Mouse (Mus musculus) thymus, postnatal 0 days (tissue): Measurements from ENCODE around the gene Tgfa. TPM values are rescaled to one million over a fixed set of nuclear protein-coding genes. Genes with fewer than 3 reads are reported as not detected.
A peak's percentile ranks its signal among the peaks of the same experiment; 100 is the strongest.

Experiments used
- DNase-seq: peaks from one replicate; pipeline ENCODE4 v3.0.0-alpha.2; 2015; ENCODE audit warnings: low spot score
- polyA plus RNA-seq: library from polyadenylated mRNA; unstranded; fragments of >200 nt; fragmentation: Nextera tagmentation; extraction: Ambion mirVana; gene quantifications from 2 replicates; pipeline ENCODE4 v1.2.1, GENCODE M21; 2015

The Tgfa gene
- polyA plus RNA-seq, 1 experiment from 2014 or later: 0.40 TPM

- no peak for DNase-seq
These were observed 8.7 kb upstream of the Tgfa start for GRCm38 (mm10) chr6:86186106-86186955.

- no peak for DNase-seq
These were observed 6.1 kb upstream of the Tgfa start for GRCm38 (mm10) chr6:86188741-86189480.

GRCm38 (mm10) chr6:86190622-86191021 is 4.4 kb upstream of the Tgfa start:
- no peak for DNase-seq

DNA sequence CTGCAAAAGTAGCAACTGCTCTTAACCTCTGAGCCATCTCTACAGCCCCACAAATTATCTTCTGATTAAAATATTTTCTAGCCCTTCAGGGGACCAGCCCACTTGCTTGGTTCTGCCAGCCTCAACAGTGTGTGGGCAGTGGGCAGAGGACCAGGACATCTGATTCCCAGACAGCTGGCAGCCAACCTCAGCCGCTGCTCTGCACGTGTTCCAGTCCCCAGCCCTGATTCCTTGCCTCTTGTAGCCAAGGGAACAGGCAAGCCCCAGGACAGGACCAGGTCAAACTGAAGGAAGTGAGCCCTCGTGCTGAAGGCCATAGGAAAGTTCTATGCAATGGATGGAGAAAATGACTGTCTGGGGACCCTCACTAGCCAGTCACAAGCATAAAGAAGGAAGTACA is 2.0 kb upstream of the Tgfa start:
- DNase-seq: no peak

- peak; percentile 22 for DNase-seq
These were observed 1.1 kb upstream of the Tgfa start for GRCm38 (mm10) chr6:86193879-86194278.

- DNase-seq: no peak
These were observed 1.0 kb downstream of the Tgfa start for GRCm38 (mm10) chr6:86196034-86196433.

- no peak for DNase-seq
These were observed 2.3 kb downstream of the Tgfa start for GRCm38 (mm10) chr6:86197150-86197862.

DNA sequence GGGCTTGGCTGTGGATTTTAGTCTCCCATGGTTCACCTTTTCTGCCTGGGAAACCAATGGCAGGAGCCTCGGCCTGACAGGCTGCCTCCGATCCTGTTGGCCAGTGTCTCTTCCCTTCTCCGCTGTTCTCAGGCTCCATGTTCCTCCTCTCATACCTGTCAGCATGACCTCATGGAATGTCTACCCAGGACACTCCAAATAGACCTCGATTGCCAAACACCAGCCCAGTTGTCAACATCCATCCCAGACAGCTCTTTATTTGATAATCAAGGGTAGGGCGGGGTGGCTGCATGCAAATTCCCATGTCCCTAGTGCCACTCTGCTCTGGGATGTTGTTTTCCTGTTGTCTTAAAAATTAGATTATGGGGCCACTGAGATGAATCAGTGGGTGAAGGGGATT is 5.9 kb downstream of the Tgfa start:
- no peak for DNase-seq

- no peak for DNase-seq
These were observed 8.1 kb downstream of the Tgfa start for GRCm38 (mm10) chr6:86203101-86203500.

- no peak for DNase-seq
These were observed 11.0 kb downstream of the Tgfa start for GRCm38 (mm10) chr6:86206014-86206413.

DNA sequence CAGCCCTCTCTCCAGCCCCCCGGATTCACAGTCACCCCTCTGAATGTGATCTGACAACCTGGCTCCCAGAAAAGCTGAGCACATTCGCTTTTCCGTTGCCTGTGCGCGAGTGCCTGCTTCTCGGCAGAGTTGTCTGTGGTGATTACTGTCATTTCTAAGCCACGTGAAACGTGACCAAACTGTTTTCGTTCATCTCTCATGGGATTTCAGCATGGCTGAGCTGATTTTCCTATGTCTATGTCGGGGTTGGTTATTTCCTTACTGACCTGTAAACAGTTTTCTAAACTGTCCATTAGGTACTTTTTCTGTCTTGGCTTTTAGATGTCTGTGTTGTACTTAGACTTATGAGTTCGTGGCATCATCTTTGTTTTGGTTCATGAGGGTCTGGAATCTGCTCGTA is 12.0 kb downstream of the Tgfa start:
- no peak for DNase-seq

DNA sequence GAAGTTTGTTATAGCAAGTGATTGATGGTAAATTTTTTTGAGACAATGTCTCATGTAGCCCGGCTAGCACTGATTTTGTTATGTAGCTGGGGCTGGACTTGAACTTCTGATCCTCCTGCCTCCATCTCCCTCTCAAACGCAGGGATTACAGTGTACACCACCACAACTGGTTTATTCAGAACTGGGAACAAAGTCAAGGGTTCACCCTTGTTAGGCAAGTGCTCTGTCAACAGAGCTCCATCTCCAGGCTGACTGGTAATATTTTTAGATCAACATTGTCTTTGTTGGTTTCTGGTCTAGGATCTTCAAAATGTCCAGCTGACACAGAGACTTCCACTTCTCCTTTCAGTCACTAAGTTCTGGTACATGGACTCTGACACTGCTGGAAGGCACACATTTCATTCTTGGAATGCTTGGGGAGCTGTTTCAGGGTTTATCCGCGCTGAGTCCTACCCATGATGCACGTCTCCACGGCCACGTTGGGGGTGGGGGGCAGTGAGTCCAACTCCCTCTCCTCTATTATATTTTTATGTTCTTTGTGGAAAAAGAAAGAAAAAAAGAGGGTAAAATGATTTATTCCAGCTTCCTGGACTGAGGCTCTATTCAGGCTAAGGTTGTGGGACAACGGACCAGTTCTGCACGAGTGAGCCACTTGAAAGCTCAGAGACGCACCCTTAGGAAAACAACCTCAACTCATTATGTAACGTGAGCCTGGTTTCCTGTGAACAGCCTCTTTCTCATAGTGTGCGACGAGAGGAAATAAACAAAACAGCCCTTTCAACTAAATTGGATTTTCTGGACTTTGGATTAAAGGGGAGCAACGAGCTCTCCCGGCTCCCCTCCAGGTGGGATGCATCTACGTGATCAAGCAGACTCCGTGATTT is 14.4 kb downstream of the Tgfa start:
- no peak for DNase-seq

- DNase-seq: no peak
These were observed 15.0 kb downstream of the Tgfa start for GRCm38 (mm10) chr6:86210017-86210408.

DNA sequence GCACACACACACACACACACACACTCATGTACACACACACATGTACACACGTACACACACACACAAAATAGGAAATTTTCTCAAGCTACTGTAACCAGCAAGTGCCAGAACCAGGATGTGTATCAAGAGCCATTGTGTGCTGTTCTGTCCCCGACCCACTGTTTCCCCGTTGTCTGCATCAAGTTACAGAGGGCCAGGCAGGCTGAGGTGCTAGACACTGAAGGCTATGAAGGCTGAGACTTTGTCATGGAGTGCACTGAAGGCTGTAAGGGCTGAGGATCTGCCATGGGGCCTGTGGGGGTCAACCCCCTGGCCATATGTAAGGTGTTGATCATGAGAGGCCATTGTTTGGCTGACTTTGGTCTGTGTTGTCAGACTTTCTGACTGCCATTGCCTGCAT is 15.6 kb downstream of the Tgfa start:
- DNase-seq: no peak

DNA sequence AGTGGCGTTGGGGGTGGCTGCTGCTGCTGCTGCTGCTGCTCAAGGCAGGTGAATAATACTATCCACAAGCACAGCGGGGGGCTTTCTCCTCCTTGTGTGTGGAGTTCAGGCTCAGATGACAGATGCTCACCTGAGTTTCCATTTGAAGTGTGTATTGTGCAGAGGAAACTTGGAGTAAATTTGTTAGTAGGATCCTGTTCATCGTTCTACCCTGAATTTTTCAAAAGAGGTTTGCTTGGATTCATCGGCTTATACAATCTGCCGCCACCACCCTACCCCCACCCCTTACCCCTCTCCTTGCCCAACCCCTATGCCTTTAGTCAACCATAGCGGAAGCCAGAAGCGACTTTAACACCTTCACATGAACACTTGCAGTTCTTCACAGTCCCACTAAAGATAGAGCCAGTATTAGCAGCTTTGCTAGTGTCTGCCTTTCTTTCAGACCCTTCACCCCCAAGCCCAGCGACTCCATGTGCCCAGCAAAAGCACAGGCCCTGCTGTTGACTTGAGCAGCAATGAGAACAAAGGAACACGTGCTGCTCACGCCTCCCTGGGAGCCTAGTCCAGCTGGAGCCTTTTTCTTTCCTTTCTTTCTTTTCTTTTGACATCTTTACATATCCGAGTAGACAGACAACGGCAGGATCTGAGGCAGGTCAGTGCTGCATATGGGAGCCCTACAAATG is 16.2 kb downstream of the Tgfa start:
- DNase-seq: no peak

DNA sequence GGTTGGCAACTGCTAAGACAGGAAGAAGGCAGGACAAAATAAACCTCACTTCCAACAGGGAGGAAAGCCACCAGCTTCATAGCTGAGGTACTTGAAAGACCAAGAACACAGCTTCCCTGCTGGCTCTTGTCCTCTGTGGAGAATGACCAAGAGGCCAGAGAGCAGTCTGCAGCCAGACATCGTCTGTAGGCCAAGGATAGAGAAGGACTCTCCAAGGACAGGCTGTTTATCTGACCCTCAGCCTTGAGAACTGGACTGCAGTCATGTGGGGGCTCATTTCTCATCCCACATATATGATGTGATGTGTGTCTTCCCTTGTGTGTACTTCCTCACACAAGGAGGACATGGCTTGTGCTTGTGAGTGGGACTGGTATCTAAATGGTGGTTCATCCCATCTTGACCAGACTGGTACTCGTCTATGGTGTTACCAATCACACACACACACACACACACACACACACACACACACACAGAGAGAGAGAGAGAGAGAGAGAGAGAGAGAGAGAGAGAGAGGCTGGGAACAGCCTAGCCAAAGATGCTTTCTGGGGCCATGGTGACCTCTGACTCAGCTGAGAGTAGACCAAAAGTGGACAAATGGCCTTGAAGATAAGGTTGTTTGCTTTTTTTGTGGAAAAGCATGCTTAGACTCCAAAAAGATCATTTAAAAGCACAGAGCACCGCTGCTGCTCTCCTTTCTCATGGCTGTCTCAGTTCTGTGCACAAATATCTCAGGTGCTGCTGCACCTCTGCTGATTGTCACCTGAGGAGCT is 18.0 kb downstream of the Tgfa start:
- DNase-seq: no peak

GRCm38 (mm10) chr6:86218066-86218465 is 23.0 kb downstream of the Tgfa start:
- DNase-seq: no peak

- no peak for DNase-seq
These were observed 23.7 kb downstream of the Tgfa start for GRCm38 (mm10) chr6:86218739-86219138.

DNA sequence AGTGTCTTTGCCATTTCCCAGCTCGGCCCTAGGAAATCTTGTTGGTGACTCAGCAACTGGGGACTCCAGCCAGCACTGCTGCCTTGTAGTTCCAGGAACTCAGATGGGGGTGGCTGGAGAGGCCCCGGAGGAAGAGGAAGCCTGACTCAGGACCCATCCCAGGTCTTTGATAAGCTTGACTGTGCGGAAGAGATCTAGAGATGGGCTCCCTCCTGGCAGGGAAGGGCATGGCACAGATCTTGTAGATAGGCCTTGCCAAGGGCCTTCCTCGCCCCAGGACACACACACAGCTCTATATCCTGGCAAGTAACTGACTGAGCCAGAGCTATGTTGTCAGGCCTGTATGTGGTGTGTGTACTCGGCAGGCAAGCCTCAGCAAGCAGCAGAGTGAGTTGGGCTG is 24.5 kb downstream of the Tgfa start:
- no peak for DNase-seq

GRCm38 (mm10) chr6:86220171-86220570 is 25.1 kb downstream of the Tgfa start:
- DNase-seq: no peak
